Mouse (Mus musculus) stomach, embryonic 15.5 days (tissue): ENCODE measurements around the gene Mov10. TPM values are rescaled to one million over a fixed set of nuclear protein-coding genes. Genes with fewer than 3 reads are reported as not detected.
A peak's percentile ranks its signal among the peaks of the same experiment; 100 is the strongest.

Source experiments
- ATAC-seq: fragments of 200-750 bp; cut with Nextera tagmentation; 2 replicates; pipeline ENCODE4 v1.8.0; 2017; ENCODE audit warnings: low read depth, moderate number of reproducible peaks, moderate TSS enrichment; ENCODE audit not compliant: insufficient read depth, low FRiP score
- H3K27ac ChIP-seq: fragments of 300-500 bp; sonication (generic); 2 replicates; pipeline ENCODE4 v1.5.1; 2015; ENCODE audit warnings: mild to moderate bottlenecking, inconsistent platforms
- H3K27me3 ChIP-seq: fragments of 300-500 bp; sonication (generic); replicated peaks from 2 replicates; pipeline ENCODE4 v1.6.1; 2015; ENCODE audit warnings: inconsistent platforms
- H3K36me3 ChIP-seq: fragments of 300-500 bp; sonication (generic); 2 replicates; pipeline ENCODE4 v1.6.1; 2015; ENCODE audit warnings: inconsistent platforms
- H3K4me1 ChIP-seq: fragments of 300-500 bp; sonication (generic); 2 replicates; pipeline ENCODE4 v1.6.1; 2015; ENCODE audit warnings: inconsistent platforms
- H3K4me2 ChIP-seq: fragments of 300-500 bp; sonication (generic); 2 replicates; pipeline ENCODE4 v1.6.1; 2015; ENCODE audit warnings: mild to moderate bottlenecking, inconsistent platforms
- H3K4me3 ChIP-seq: fragments of 300-500 bp; sonication (generic); replicated peaks from 2 replicates; pipeline ENCODE4 v1.5.1; 2015; ENCODE audit warnings: inconsistent platforms
- H3K9ac ChIP-seq: fragments of 300-500 bp; sonication (generic); 2 replicates; pipeline ENCODE4 v1.6.1; 2015; ENCODE audit warnings: inconsistent platforms
- H3K9me3 ChIP-seq: fragments of 300-500 bp; sonication (generic); 2 replicates; pipeline ENCODE4 v1.6.1; 2016; ENCODE audit warnings: inconsistent platforms
- WGBS: fragments of 180-500 bp; shearing (Covaris S2); methylation state at CpG from one replicate; pipeline ENCODE4 v1.1.7; 2015; 5-methylcytosine and 5-hydroxymethylcytosine counted together
- polyA plus RNA-seq: library from polyadenylated mRNA; unstranded; fragments of >200 nt; fragmentation: Nextera tagmentation; extraction: Ambion mirVana; gene quantifications from 2 replicates; pipeline ENCODE4 v1.2.1, GENCODE M21; 2015

Gene Mov10
- polyA plus RNA-seq, 1 experiment from 2014 or later = 86.1 TPM

GRCm38 (mm10) chr3:104790401-104790937, 27.9 kb downstream of the Mov10 start:
- Histone ChIP-seq H3K4me3 (peak overlapping the region; percentile 74), H3K9ac (peak overlapping the region; percentile 36; the same call in 1 of the 2 replicates), H3K9me3 (no peaks in the 10 kb centered on the region), H3K4me2 (peak overlapping the region; percentile 65), H3K27ac (peak overlapping the region; percentile 89), H3K4me1 (peaks cover 58% of the 10 kb centered on the region), H3K36me3 (peaks cover 6% of the 10 kb centered on the region; the same call in 1 of the 2 replicates), H3K27me3 (no peaks in the 10 kb centered on the region)
- 16% methylated on average over 6 of the region's 6 CpGs for WGBS
- no peak for ATAC-seq

GRCm38 (mm10) chr3:104789822-104790221, 28.5 kb downstream of the Mov10 start:
- peaks cover 52% of the 10 kb centered on the region for H3K4me1 ChIP-seq

GRCm38 (mm10) chr3:104789312-104789605, 29.1 kb downstream of the Mov10 start:
- Histone ChIP-seq H3K4me3 (peak overlapping the region; percentile 74), H3K4me1 (peaks cover 46% of the 10 kb centered on the region), H3K9ac (peak overlapping the region; percentile 74), H3K27me3 (no peaks in the 10 kb centered on the region), H3K4me2 (peak overlapping the region; percentile 65), H3K9me3 (no peaks in the 10 kb centered on the region), H3K27ac (peak overlapping the region; percentile 89), H3K36me3 (0 out of 2 replicates have a peak, but pooled peaks cover 3% of the 10 kb centered on the region)
- WGBS = 3% methylated on average over 10 of the region's 10 CpGs
- ATAC-seq = peak; percentile 19; the same call in 1 of the 2 replicates

More at GRCm38 (mm10) chr3:104789822-104790221, 28.5 kb downstream of the Mov10 start:
- Histone ChIP-seq H3K27ac (peak overlapping the region; percentile 89), H3K4me3 (peak overlapping the region; percentile 74), H3K27me3 (no peaks in the 10 kb centered on the region), H3K9me3 (no peaks in the 10 kb centered on the region), H3K4me2 (peak overlapping the region; percentile 65), H3K9ac (peak overlapping the region; percentile 36; the same call in 1 of the 2 replicates), H3K36me3 (0 out of 2 replicates have a peak, but pooled peaks cover 3% of the 10 kb centered on the region)
- ATAC-seq = no peak
- 20% methylated on average over 13 of the region's 13 CpGs for WGBS

- Histone ChIP-seq H3K36me3 (0 out of 2 replicates have a peak, but pooled peaks cover 2% of the 10 kb centered on the region), H3K27ac (peak overlapping the region; percentile 89), H3K4me2 (peak overlapping the region; percentile 65), H3K27me3 (0 out of 2 replicates have a peak, but pooled peaks cover 5% of the 10 kb centered on the region), H3K4me3 (peak overlapping the region; percentile 74), H3K9ac (peak overlapping the region; percentile 74), H3K9me3 (no peaks in the 10 kb centered on the region), H3K4me1 (peaks cover 41% of the 10 kb centered on the region)
- ATAC-seq = peak; percentile 89
- WGBS = 1% methylated on average over 48 of the region's 52 CpGs
These were observed 29.6 kb downstream of the Mov10 start for GRCm38 (mm10) chr3:104788561-104789311.

GRCm38 (mm10) chr3:104788075-104788474, 30.3 kb downstream of the Mov10 start, which contains the start of gene Rhoc:
Gene Rhoc, plus strand, starts transcription at chr3:104788375.
- Histone ChIP-seq H3K4me2 (peak within 1 kb of the TSS; percentile 65), H3K4me3 (peak within 1 kb of the TSS; percentile 74), H3K4me1 (peaks cover 34% of the 10 kb centered on the region), H3K27ac (peak within 1 kb of the TSS; percentile 89), H3K9ac (peak within 1 kb of the TSS; percentile 74), H3K27me3 (peaks cover 11% of the 10 kb centered on the region), H3K36me3 (no peaks in the 10 kb centered on the region), H3K9me3 (no peaks in the 10 kb centered on the region)
- no peak for ATAC-seq
- WGBS = 30% methylated on average over 3 of the region's 3 CpGs

- 94% methylated on average over 6 of the region's 6 CpGs for WGBS
These were observed 33.1 kb downstream of the Mov10 start for GRCm38 (mm10) chr3:104785284-104785683.

GRCm38 (mm10) chr3:104783971-104784500, 34.3 kb downstream of the Mov10 start:
- no peak overlapping the region for H3K9ac ChIP-seq
- 44% methylated on average over 14 of the region's 14 CpGs for WGBS
- no peaks in the 10 kb centered on the region for H3K9me3 ChIP-seq
- H3K27me3 ChIP-seq = peaks cover 44% of the 10 kb centered on the region
- no peak overlapping the region for H3K4me2 ChIP-seq
- H3K27ac ChIP-seq = no peak overlapping the region
- peaks cover 22% of the 10 kb centered on the region for H3K4me1 ChIP-seq
- H3K36me3 ChIP-seq = no peaks in the 10 kb centered on the region
- H3K4me3 ChIP-seq = no peak overlapping the region
- no peak for ATAC-seq

More at GRCm38 (mm10) chr3:104785284-104785683, 33.1 kb downstream of the Mov10 start:
- ATAC-seq = no peak
- Histone ChIP-seq H3K9me3 (no peaks in the 10 kb centered on the region), H3K4me1 (peaks cover 29% of the 10 kb centered on the region), H3K9ac (no peak overlapping the region), H3K27ac (no peak overlapping the region), H3K36me3 (no peaks in the 10 kb centered on the region), H3K4me3 (no peak overlapping the region), H3K27me3 (peaks cover 36% of the 10 kb centered on the region), H3K4me2 (no peak overlapping the region)

GRCm38 (mm10) chr3:104782061-104782681, 36.2 kb downstream of the Mov10 start:
- H3K27ac ChIP-seq = no peak overlapping the region
- no peak overlapping the region for H3K9ac ChIP-seq
- H3K4me2 ChIP-seq = peak overlapping the region; percentile 100
- no peaks in the 10 kb centered on the region for H3K9me3 ChIP-seq
- peaks cover 56% of the 10 kb centered on the region for H3K27me3 ChIP-seq
- peaks cover 23% of the 10 kb centered on the region for H3K4me1 ChIP-seq
- WGBS = 25% methylated on average over 12 of the region's 12 CpGs
- H3K4me3 ChIP-seq = peak overlapping the region; percentile 52
- ATAC-seq = no peak
- no peaks in the 10 kb centered on the region for H3K36me3 ChIP-seq

- Histone ChIP-seq H3K4me2 (peak within 1 kb of the TSS; percentile 100), H3K9me3 (no peaks in the 10 kb centered on the region), H3K4me1 (peaks cover 26% of the 10 kb centered on the region), H3K9ac (peak within 1 kb of the TSS; percentile 34), H3K36me3 (no peaks in the 10 kb centered on the region), H3K27ac (no peak within 1 kb of the TSS), H3K27me3 (peaks cover 63% of the 10 kb centered on the region), H3K4me3 (peak within 1 kb of the TSS; percentile 52)
- WGBS = under 1% methylated on average over 26 of the region's 26 CpGs
- ATAC-seq = no peak
These were observed 36.9 kb downstream of the Mov10 start, which contains the start of gene Fam19a3 for GRCm38 (mm10) chr3:104781471-104781903. Gene Fam19a3, minus strand, starts transcription at chr3:104781840.

GRCm38 (mm10) chr3:104780561-104781420, 37.6 kb downstream of the Mov10 start, which contains the start of gene Ppm1j:
Gene Ppm1j, plus strand, starts transcription at chr3:104781056.
- Histone ChIP-seq H3K4me1 (peaks cover 26% of the 10 kb centered on the region), H3K27ac (no peak within 1 kb of the TSS), H3K27me3 (peaks cover 68% of the 10 kb centered on the region)

GRCm38 (mm10) chr3:104779949-104780348, 38.4 kb downstream of the Mov10 start:
- no peak overlapping the region for H3K9ac ChIP-seq
- no peak overlapping the region for H3K27ac ChIP-seq
- H3K27me3 ChIP-seq = peaks cover 68% of the 10 kb centered on the region
- no peaks in the 10 kb centered on the region for H3K9me3 ChIP-seq
- H3K4me2 ChIP-seq = no peak overlapping the region
- peaks cover 26% of the 10 kb centered on the region for H3K4me1 ChIP-seq
- no peaks in the 10 kb centered on the region for H3K36me3 ChIP-seq
- WGBS = 2% methylated on average over 7 of the region's 7 CpGs
- no peak for ATAC-seq
- H3K4me3 ChIP-seq = no peak overlapping the region

More at GRCm38 (mm10) chr3:104780561-104781420, 37.6 kb downstream of the Mov10 start, which contains the start of gene Ppm1j:
- Histone ChIP-seq H3K4me3 (peak within 1 kb of the TSS; percentile 52), H3K36me3 (no peaks in the 10 kb centered on the region), H3K9ac (peak within 1 kb of the TSS; percentile 34), H3K9me3 (no peaks in the 10 kb centered on the region), H3K4me2 (peak within 1 kb of the TSS; percentile 100)
- under 1% methylated on average over 56 of the region's 56 CpGs for WGBS
- ATAC-seq = peak; percentile 61; the same call in 1 of the 2 replicates
